Mouse (Mus musculus): ENCODE measurements at regions not wholly inside any gene's neighbourhood (a gene's known extent, or its start where the extent isn't known, plus 50 kb on each side); places are given as distances from the start of the nearest gene placed in this dataset.

- Histone ChIP-seq H3K4me3 (replicated peaks; ENCODE audit: control insufficient read depth, low read depth, low read length) (no peak overlapping the region), H3K27ac (ENCODE audit: control insufficient read depth, insufficient read depth, low read depth, low read length, poor library complexity) (no peak overlapping the region), H3K4me1 (ENCODE audit: control insufficient read depth, insufficient read depth, low read length) (no peaks in the 10 kb centered on the region)
- TF ChIP-seq POLR2A (IDR thresholded peaks at IDR 0.05; ENCODE audit: borderline replicate concordance, control insufficient read depth, low read depth, low read length) = no peak
- no peak for TF ChIP-seq CTCF (IDR thresholded peaks at IDR 0.05; ENCODE audit: control insufficient read depth, insufficient read depth, low read length)
- WGBS = 50% methylated on average over 9 of the region's 9 CpGs
Observed at GRCm38 (mm10) chr2:48629106-48630050, 184.5 kb upstream of the Acvr2a start.

GRCm38 (mm10) chr2:48634456-48635174, 179.3 kb upstream of the Acvr2a start:
- no peaks in the 10 kb centered on the region for H3K4me1 ChIP-seq (ENCODE audit: control insufficient read depth, insufficient read depth, low read length)
- TF ChIP-seq POLR2A (IDR thresholded peaks at IDR 0.05; ENCODE audit: borderline replicate concordance, control insufficient read depth, low read depth, low read length) (no peak), CTCF (IDR thresholded peaks at IDR 0.05; ENCODE audit: control insufficient read depth, insufficient read depth, low read length) (no peak)
- H3K4me3 ChIP-seq (replicated peaks; ENCODE audit: control insufficient read depth, low read depth, low read length) = no peak overlapping the region
- no peak overlapping the region for H3K27ac ChIP-seq (ENCODE audit: control insufficient read depth, insufficient read depth, low read depth, low read length, poor library complexity)
- 79% methylated on average over 10 of the region's 10 CpGs for WGBS

GRCm38 (mm10) chr2:48636108-48636507, 177.8 kb upstream of the Acvr2a start:
- Histone ChIP-seq H3K27ac (ENCODE audit: control insufficient read depth, insufficient read depth, low read depth, low read length, poor library complexity) (no peak overlapping the region), H3K4me1 (ENCODE audit: control insufficient read depth, insufficient read depth, low read length) (no peaks in the 10 kb centered on the region), H3K4me3 (replicated peaks; ENCODE audit: control insufficient read depth, low read depth, low read length) (no peak overlapping the region)
- 61% methylated on average over 2 of the region's 2 CpGs for WGBS
- TF ChIP-seq CTCF (IDR thresholded peaks at IDR 0.05; ENCODE audit: control insufficient read depth, insufficient read depth, low read length) = no peak
- no peak for TF ChIP-seq POLR2A (IDR thresholded peaks at IDR 0.05; ENCODE audit: borderline replicate concordance, control insufficient read depth, low read depth, low read length)

- H3K4me3 ChIP-seq (replicated peaks; ENCODE audit: control insufficient read depth, low read depth, low read length) = no peak overlapping the region
- H3K4me1 ChIP-seq (ENCODE audit: control insufficient read depth, insufficient read depth, low read length) = no peaks in the 10 kb centered on the region
- H3K27ac ChIP-seq (ENCODE audit: control insufficient read depth, insufficient read depth, low read depth, low read length, poor library complexity) = no peak overlapping the region
- WGBS = 61% methylated on average over 3 of the region's 3 CpGs
- no peak for TF ChIP-seq POLR2A (IDR thresholded peaks at IDR 0.05; ENCODE audit: borderline replicate concordance, control insufficient read depth, low read depth, low read length)
- TF ChIP-seq CTCF (IDR thresholded peaks at IDR 0.05; ENCODE audit: control insufficient read depth, insufficient read depth, low read length) = no peak
Observed at GRCm38 (mm10) chr2:48644114-48644513, 169.8 kb upstream of the Acvr2a start.

- 24% methylated on average over 2 of the region's 2 CpGs for WGBS
Observed at GRCm38 (mm10) chr2:48650281-48650680, 163.6 kb upstream of the Acvr2a start.

GRCm38 (mm10) chr2:48661222-48661621, 152.7 kb upstream of the Acvr2a start:
- Histone ChIP-seq H3K27ac (ENCODE audit: control insufficient read depth, insufficient read depth, low read depth, low read length, poor library complexity) (no peak overlapping the region), H3K4me3 (replicated peaks; ENCODE audit: control insufficient read depth, low read depth, low read length) (no peak overlapping the region), H3K4me1 (ENCODE audit: control insufficient read depth, insufficient read depth, low read length) (no peaks in the 10 kb centered on the region)
- WGBS = 70% methylated on average over 1 of the region's 1 CpGs
- TF ChIP-seq CTCF (IDR thresholded peaks at IDR 0.05; ENCODE audit: control insufficient read depth, insufficient read depth, low read length) (no peak), POLR2A (IDR thresholded peaks at IDR 0.05; ENCODE audit: borderline replicate concordance, control insufficient read depth, low read depth, low read length) (no peak)

More at GRCm38 (mm10) chr2:48650281-48650680, 163.6 kb upstream of the Acvr2a start:
- no peak overlapping the region for H3K27ac ChIP-seq (ENCODE audit: control insufficient read depth, insufficient read depth, low read depth, low read length, poor library complexity)
- no peaks in the 10 kb centered on the region for H3K4me1 ChIP-seq (ENCODE audit: control insufficient read depth, insufficient read depth, low read length)
- no peak overlapping the region for H3K4me3 ChIP-seq (replicated peaks; ENCODE audit: control insufficient read depth, low read depth, low read length)
- no peak for TF ChIP-seq CTCF (IDR thresholded peaks at IDR 0.05; ENCODE audit: control insufficient read depth, insufficient read depth, low read length)
- TF ChIP-seq POLR2A (IDR thresholded peaks at IDR 0.05; ENCODE audit: borderline replicate concordance, control insufficient read depth, low read depth, low read length) = no peak

GRCm38 (mm10) chr2:48665103-48665502, 148.8 kb upstream of the Acvr2a start:
- Histone ChIP-seq H3K4me3 (replicated peaks; ENCODE audit: control insufficient read depth, low read depth, low read length) (no peak overlapping the region), H3K27ac (ENCODE audit: control insufficient read depth, insufficient read depth, low read depth, low read length, poor library complexity) (no peak overlapping the region), H3K4me1 (ENCODE audit: control insufficient read depth, insufficient read depth, low read length) (no peaks in the 10 kb centered on the region)
- TF ChIP-seq POLR2A (IDR thresholded peaks at IDR 0.05; ENCODE audit: borderline replicate concordance, control insufficient read depth, low read depth, low read length) = no peak
- no peak for TF ChIP-seq CTCF (IDR thresholded peaks at IDR 0.05; ENCODE audit: control insufficient read depth, insufficient read depth, low read length)
- WGBS = 52% methylated on average over 2 of the region's 2 CpGs

- Histone ChIP-seq H3K4me1 (ENCODE audit: control insufficient read depth, insufficient read depth, low read length) (no peaks in the 10 kb centered on the region), H3K27ac (ENCODE audit: control insufficient read depth, insufficient read depth, low read depth, low read length, poor library complexity) (no peak overlapping the region), H3K4me3 (replicated peaks; ENCODE audit: control insufficient read depth, low read depth, low read length) (no peak overlapping the region)
- 3% methylated on average over 1 of the region's 1 CpGs for whole genome bisulfite sequencing
- TF ChIP-seq POLR2A (IDR thresholded peaks at IDR 0.05; ENCODE audit: borderline replicate concordance, control insufficient read depth, low read depth, low read length) (no peak), CTCF (IDR thresholded peaks at IDR 0.05; ENCODE audit: control insufficient read depth, insufficient read depth, low read length) (no peak)
Observed at GRCm38 (mm10) chr2:48689098-48689497, 124.8 kb upstream of the Acvr2a start.
